ENCODE assay signal across 20 mouse cellular contexts in genomic region chr2:179670689-179671088, GRCm38 (mm10).
"Had no signal": no experiment of that assay in that cellular context is flagged by ENCODE, and none has a peak within 500 bp of the region (broad histone marks: within the 10 kb centered on the region; RNA-seq: fewer than 3 reads in every experiment).

No protein-coding gene starts in this region.

- H3K36me3 ChIP-seq: lung, embryonic 15.5 days; midbrain, embryonic 10.5 days; midbrain, embryonic 12.5 days; neural tube, embryonic 12.5 days; stomach, embryonic 15.5 days had no signal

- H3K4me3 ChIP-seq: lung, embryonic 15.5 days; midbrain, embryonic 10.5 days; midbrain, embryonic 12.5 days; myocyte; neural tube, embryonic 12.5 days; stomach, embryonic 15.5 days had no signal

- H3K9me3 ChIP-seq: lung, embryonic 15.5 days; megakaryocyte, embryonic 14.5 days; midbrain, embryonic 10.5 days; midbrain, embryonic 12.5 days; neural tube, embryonic 12.5 days; stomach, embryonic 15.5 days had no signal

- DNase-seq: liver, postnatal 0 days; lung, adult 2 months; lung, postnatal 14 days; lung, postnatal 36 days; midbrain, embryonic 14.5 days; right cerebral cortex, postnatal 14 days; thymus, adult 2 months; thymus, postnatal 25 days; thymus, postnatal 4 days had no signal

- H3K27ac ChIP-seq: lung, embryonic 15.5 days; macrophage; midbrain, embryonic 12.5 days; neural tube, embryonic 12.5 days; stomach, embryonic 15.5 days; stomach, postnatal 0 days had no signal

- ATAC-seq: liver, postnatal 0 days; lung, postnatal 0 days; midbrain, embryonic 16.5 days had no signal

- H3K9ac ChIP-seq: liver, postnatal 0 days; lung, embryonic 15.5 days; midbrain, embryonic 12.5 days; neural tube, embryonic 12.5 days; stomach, embryonic 15.5 days had no signal

- H3K4me2 ChIP-seq: lung, embryonic 15.5 days; midbrain, embryonic 12.5 days; neural tube, embryonic 12.5 days; stomach, embryonic 15.5 days had no signal

- H3K27me3 ChIP-seq: lung, embryonic 15.5 days; stomach, embryonic 15.5 days had no signal

- H3K4me1 ChIP-seq: lung, embryonic 15.5 days; megakaryocyte, embryonic 14.5 days; stomach, embryonic 15.5 days had no signal
